Mouse (Mus musculus): Measurements from ENCODE around the gene Prm1.
"Not testable (repeated sequence)": the region's sequence is repeated elsewhere in the genome, so short reads cannot be mapped to it uniquely, and the experiment has no call there.

The Prm1 gene

DNA sequence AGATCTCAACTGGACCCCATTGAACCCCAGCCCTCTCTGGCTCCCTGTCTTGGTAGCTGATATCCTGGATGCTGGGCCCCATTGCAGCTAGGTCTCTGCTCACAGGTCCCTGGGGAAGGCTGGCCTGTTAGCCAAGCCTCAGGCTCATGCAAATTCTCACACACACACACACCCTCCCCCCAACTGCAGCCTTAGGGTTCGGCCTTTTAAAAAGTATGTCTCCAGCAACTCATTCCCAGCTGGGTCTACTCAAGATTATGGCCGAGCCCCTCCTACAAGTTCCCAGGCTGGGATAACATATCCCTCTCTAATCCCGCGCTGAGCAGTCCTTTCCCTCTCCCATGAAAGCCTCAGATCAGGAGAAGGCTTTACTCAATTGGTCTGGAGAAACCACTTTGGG lies 15.7 kb upstream of the Prm1 start:
- no peak for DNase-seq

DNA sequence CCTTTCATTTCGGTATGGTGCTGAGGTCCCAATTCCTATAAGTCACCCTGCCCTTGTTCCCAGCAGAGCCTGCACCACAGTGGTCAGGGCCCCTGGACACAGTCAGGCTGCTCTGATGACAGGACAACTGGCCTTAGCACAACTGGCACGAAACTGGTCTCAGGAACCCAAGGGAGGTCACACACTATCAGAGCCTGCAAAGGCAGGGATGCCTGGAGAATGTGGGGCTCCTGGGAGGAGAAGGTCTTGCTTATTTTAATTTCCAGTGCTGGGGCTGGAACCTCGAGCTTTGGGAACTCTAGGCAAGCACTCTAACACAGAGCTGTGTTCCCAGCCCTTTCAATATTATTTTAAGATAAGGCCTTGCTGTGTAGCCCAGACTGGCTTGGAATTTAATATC lies 14.3 kb upstream of the Prm1 start:
- no peak for DNase-seq

DNA sequence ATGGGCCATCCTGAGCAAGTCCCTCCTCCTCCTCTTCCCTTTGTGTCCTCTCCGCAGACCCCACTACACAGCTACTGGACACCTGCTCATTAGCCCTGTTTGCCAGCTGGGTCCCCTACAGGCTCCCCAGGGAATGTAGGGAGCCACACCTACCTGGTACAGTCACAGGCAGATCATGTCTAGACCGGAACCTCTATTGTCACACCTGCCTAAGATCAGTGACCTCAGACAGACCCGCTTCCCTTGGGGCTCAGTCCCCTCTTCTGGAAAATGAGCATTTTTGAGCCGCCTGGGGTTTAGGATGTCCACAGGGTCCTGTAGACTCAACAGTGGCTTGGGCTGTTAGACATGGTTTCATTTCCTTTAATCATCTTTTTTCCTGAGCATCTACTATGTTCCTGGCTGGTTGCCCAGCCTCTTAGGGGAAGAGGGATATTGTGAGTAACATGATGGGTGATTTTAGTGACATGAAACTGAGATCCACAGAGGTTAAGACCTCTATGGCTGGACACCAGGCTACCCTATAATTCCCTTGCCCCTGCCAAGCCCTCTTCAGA lies 13.0 kb upstream of the Prm1 start:
- no peak for DNase-seq

DNA sequence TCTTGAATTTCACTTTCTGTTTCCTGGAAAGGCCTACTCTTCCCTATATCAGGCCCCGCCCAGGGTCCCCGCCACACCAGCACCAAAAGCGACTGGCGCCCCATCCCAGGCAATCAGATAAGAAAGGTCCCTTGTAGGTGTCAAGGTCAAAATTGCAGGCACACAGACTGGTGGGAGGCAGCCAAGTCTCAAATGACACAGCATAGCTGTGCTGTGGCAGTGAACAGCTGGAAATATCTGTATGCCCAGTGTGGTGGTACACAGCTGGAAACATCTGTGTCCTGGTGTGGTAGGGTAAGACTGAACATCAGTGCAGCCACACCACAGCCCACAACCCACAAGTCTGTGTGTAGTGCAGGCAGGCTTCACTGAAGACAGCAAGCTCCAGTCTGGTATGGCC lies 9.2 kb upstream of the Prm1 start:
- DNase-seq = no peak

DNA sequence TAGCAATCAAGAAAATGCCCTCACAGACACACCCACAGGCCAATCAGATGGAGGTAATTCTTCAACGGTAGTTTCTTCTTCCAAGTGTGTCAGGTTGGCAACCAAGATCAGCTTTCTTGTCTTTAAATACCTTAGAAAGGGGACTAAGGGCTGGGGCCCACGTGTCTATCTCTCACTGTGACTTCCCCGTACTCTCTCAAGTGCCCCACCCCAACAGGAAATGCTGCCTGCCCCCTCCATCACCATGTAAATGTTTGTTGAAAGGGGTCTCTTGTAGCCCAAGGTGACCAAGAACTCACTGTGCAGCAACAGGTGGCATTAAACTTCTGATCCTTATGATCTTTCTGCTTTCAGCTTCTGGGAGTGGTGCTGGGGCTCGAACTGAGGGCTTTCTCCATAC lies 8.1 kb upstream of the Prm1 start:
- no peak for DNase-seq

DNA sequence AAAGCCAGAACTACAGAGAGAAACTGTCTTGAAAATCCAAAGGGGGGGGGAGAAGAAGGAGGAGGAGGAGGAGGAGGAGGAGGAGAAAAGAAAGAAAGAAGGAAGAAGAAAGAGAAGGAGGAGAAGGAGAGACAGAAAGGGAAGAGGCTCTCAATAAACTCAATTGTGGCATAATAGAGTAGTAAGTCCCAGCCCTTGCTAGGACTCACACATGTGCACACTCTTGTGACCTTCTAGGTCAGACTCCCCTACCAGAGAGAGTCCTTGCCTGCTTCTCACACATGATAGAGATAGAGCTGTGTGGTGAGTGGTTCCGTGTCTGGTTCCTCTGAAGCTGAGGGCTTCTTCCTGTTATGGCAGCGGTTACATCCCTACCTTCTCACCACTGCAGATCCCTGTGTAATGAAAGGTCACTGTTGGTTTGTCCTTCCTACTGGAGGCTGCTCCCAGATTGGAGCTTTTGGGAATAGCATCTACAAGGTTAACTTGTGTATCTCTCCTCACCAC lies 7.3 kb upstream of the Prm1 start, which contains the start of gene Gm11172:
Gene Gm11172, plus strand, starts transcription at position 51 of the 507 bp plus-strand sequence.
- no peak for DNase-seq

DNA sequence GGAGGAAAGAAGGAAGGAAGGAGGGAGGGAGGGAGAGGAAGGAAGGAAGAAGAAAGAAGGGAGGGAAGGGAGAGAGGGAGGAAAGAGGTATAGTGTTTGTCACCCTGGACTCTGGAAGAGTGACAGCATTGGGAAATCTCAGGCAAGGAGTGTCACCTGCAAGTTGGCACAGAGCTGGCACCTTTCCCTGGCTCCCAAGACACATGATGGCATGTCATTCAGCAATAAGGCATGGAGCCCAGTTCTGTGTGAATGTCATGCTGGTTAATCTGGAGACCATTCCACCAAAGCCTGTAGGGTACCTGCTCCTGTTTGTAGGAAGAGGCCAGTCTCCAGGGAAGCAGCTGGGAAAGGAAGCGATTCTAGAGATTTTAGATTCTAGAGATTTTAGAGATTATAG lies 4.7 kb upstream of the Prm1 start:
- no peak for DNase-seq

DNA sequence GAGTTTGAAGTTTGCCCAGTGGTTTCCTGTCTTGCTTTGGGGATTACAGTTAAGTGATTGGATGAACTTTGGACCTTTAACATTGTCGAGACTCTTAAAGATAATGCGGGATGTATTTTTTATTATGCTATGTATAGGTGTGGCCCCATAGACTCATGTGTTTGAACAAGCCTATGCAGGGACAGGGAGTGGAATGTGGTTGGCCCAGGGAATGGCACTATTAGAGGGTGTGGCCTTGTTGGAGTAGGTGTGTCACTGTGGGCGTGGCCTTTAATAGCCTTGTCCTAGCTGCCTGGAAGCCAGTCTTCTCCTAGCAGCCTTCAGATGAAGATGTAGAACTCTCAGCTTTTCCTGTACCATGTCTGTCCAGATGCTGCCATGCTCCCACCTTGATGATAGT lies 3.2 kb downstream of the Prm1 start:
- DNase-seq = not testable (repeated sequence)

DNA sequence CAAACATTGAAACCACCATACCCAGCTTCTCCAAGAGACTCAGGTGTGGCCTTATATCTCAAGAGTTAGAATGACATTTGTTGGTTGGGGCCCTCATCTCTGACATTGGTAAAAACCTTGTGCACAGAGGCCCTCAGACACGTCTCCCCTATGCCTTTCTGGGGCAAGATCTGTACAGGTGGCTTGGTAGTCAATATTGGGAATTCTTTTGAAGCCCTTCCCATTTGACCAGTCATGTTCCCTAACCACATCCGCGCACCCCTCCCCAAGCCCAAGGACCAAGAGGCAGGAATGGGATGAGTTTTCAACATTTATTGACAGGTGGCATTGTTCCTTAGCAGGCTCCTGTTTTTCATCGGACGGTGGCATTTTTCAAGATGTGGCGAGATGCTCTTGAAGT lies 9.6 kb downstream of the Prm1 start, which contains the start of gene Prm2:
Gene Prm2, minus strand, starts transcription at position 101 of the 400 bp plus-strand sequence.
- DNase-seq = no peak

DNA sequence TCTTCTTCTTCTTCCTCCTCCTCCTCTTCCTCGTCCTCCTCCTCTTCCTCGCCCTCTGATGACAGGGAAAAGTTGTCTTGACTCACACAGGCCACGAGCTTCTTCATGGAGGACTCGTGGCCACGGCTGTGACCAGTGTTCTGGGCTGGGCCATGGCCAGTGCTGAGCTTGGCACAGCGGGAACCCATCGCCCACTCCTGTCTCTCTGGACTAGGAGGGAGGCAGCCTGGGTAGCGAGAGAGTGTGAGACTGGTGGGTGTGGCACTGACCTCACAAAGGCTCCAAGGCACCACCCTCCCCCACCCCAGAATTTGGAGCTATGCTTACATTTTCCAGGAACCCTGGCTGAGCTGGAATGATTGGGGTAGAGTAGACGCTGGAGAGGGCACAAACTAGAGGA lies 14.9 kb downstream of the Prm1 start, which contains the start of gene Prm3:
Gene Prm3, minus strand, starts transcription at position 213 of the 400 bp plus-strand sequence.
- no peak for DNase-seq

DNA sequence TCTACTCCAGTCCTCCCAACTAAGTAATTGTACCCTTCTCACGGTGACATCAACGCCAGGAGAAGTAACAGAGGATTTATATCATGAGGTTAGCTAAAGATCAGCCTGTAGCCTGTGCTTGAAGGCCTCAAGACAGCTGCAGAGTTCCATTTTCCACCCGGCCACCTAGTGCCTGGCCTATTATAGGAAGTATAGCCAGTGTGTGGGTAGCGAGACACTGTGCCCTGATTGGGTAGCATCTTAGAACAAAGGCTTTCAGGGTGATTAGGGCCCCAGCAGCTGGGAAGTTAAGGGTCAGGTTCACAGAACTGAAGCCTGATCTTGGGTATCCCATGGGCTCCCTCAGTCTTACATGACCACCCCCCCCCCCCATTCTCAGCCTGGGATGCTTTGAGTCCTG lies 16.8 kb downstream of the Prm1 start:
- DNase-seq = no peak

DNA sequence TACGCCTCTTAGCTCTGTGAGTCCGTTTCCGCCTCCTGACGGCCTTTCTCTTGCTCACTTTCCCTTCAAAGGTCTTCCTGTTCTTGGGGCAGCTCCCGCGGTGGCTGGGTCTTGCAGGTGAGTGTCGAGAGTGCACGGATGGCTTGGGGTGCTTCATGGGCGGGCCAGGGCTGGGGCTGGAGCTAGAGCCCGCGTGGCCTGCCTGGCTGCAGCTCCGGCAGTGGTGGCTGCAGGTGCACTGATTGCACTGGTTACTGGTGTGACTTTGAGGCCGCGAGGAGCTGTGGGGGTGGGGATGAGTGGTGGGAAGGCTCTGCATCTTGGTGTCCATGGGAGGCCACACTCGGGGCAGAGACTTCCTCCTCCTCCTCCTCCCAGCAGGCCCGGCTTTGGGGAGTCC lies 17.4 kb downstream of the Prm1 start, which contains the start of gene Tnp2:
Gene Tnp2, minus strand, starts transcription at position 390 of the 400 bp plus-strand sequence.
- no peak for DNase-seq

DNA sequence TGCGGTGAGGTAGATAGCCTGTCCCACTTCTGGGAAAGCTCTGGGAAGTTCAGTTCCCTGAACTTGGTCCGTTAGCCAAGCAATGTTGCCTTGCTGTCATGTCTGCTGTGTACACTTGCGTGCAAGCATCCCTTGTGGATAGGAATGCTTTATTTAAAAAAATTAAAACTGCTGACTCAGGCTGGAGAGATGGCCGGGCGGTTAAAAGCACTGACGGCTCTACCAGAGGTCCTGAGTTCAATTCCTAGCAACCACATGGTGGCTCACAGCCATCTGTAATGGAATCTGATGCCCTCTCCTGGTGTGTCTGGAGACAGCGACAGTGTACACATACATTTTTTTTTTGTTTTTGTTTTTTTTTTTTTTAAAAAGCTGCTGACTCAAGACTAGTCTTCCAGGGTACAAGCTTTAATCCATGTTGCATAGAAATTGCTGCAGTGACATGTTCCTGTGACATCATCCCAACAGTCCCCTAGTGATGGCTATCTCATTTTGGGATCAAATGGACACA lies 18.0 kb downstream of the Prm1 start:
- no peak for DNase-seq

DNA sequence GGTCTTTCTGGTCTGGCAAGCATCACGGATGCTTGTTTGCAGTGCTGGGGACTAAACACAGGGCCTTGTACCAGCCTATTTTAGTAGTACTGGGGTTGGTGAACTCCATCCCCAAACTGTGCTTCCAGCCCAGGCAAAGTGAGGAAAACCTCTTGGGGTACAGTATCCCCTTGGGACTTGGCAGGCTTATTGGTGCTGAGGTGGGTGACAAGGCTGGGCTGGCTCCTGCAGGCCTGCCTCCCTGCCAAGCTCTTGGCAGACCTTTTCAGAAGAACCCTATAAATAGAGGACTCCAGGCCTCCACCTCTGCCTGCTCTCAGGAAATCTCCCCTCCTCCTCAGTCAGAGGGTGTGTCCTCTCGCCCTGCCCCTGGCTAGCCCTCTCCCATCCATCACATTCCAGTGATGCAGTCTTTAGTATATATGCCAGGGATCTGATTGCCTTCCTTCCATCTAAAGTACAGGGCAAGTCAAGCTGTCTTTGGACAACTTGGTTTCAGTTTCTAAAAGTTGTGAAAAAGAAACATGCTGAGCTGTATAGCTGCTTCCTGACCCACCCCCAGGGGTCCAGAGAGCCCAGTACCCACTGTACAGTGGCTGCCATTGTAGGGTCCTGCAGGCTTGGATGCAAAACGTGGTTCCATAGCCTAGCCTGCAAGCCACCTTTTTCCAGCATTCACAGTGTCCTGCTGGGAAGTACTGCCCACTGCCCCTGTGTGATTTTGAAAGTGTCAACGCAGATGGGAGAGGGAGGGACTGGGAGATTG lies 18.7 kb downstream of the Prm1 start:
- peak in 1 of 2 experiments; percentile 7 for DNase-seq

DNA sequence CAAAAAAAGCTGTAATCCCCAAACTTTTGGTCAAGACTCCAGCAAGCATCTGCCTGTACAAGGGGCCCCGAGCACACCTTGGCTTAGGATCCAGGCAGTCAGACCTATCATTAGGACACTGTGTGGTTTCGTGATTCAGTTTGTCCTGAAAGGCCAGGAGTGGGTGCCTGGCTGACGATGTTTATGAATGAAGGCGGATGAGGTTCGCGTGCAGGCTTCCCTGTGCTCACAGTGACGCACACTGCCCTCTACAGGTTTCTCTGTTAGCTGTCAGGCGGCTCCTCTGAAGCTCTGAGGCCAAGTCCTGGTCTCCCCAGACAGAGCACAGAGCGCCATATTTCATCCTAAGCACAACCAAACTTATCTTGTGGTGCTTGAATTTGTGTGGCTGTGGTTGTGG lies 19.4 kb downstream of the Prm1 start:
- peak; percentile 88 to 89 for DNase-seq

DNA sequence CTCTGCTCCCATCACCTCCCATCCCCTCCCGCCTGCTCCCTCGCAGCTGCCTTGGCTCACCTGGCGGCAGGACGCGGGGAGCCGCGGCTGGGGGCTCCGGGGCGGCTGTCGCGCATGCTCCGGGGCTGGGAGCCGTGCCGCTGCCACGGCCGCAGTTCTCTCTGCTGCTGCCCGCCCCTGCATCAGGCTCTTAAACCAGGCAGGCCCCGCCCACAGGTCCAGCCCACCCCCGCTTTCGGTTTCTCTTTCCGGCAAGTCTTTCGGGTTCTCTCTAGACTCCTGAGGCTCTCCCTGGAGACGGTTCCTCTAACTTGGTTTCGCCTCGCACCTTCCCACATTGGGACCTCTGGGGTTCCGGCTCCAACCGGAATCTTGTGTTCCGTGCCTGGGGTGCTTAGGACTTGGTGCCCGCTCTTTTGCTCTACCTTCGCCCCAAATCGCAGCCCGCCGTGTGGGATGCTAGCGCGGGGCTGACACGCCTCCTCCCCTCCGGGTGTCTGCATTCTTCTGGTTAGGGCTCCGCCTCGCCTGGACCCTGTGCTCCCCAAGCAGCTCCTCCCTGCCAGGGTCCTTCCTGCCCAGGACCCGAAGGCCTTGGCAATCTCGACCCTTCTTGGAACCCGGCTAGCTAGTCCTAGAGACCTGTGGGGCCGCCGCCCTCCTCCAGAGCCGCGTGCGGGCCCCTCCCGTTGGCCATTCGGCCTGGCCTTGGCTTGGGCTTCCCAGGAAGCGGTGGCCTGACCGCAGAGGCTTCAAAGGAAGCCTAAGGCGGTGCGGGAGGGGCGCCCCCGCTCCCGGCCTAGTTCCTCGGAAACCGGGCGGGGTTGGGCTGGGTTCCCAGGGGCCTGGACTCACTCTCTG lies 20.0 kb downstream of the Prm1 start, which contains the start of gene Socs1:
Gene Socs1, minus strand, starts transcription at position 166 of the 861 bp plus-strand sequence.
- peak; percentile 90 to 93 for DNase-seq

DNA sequence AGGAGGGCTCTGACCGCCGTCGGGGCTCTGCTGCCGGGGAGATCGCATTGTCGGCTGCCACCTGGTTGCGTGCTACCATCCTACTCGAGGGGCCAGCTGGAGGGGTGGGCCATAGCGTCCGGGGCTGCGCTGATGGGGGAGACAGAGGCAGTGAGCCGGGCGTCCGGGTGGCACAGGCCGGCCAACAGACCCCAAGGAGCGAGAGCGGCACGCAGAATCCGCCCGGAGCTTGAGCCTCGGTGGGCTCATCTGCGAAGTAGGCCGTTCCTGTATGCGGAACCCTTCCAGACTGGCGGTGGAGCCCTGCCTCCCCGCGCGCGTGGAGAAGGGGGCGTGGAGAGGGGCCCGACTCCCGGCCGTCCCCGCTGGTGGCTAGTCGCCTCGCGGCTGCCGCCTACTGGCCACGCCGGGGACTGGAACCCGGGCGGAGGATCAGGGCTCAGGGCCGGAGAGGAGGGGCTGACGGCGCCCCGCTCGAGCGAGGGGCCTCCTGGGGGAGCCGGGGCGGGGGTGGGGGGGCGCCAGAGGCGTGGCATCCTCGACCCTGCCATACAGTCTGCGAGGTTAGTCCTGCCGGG lies 20.8 kb downstream of the Prm1 start:
- DNase-seq = peak; percentile 86 to 94

DNA sequence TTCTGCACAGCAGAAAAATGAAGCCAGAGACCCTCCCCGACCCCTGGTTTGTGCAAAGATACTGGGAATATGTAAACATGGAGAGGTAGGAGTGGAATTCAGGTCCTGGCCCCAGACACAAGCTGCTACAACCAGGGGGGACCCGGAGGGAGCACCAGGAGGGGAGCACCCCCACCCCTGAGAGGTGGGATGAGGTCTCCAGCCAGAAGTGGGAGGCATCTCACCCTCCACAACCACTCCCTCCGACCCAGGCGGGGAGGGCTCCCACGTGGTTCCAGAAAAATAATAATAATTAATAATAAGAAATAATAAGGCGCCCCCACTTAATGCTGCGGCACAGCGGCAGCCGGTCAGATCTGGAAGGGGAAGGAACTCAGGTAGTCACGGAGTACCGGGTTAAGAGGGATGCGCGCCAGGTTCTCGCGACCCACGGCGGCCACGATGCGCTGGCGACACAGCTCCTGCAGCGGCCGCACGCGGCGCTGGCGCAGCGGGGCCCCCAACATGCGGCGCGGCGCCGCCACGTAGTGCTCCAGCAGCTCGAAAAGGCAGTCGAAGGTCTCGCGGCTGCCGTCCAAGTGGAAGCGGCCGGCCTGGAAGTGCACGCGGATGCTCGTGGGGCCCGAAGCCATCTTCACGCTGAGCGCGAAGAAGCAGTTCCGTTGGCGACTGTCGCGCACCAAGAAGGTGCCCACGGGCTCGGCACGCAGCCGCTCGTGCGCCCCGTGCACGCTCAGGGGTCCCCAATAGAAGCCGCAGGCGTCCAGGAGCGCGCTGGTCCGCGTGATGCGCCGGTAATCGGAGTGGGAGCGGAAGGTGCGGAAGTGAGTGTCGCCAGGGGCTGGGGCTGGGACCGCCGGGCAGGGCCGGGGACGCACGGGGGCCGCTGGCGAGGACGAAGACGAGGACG lies 21.5 kb downstream of the Prm1 start:
- DNase-seq = peak; percentile 9 to 61

DNA sequence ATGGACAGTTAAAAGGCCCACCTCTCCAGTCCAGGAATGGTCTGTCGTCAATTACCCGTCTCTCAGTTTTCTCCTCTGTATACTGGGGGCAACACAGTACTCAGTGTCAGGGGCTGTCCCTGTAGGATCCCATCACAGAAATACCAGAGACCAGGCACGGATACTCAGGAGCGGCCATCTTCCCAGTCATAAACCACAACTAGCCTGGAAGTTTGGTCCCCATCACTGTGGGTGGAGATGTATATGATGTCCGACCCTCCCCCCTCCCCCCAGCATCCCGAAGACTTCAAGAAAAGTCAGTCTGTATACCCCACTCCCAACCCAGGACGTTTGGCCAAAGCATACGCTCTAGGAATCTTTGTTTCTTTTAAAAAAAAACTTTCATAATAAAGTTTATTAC lies 22.2 kb downstream of the Prm1 start:
- DNase-seq = no peak

DNA sequence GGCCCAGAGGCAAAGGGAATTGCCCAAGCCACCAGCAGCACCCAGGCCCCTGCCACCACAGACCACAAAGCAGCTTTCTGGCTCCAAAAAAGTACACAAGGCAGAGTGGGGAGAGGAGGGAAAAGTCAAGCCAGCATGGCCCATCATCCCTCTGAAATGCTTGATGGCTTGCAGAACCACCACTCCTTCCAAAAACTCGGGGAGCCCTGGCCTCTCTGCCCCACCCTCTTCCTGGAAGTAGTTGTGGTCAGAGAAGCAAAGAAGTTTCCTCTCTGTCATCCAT lies 22.5 kb downstream of the Prm1 start:
- no peak for DNase-seq

DNA sequence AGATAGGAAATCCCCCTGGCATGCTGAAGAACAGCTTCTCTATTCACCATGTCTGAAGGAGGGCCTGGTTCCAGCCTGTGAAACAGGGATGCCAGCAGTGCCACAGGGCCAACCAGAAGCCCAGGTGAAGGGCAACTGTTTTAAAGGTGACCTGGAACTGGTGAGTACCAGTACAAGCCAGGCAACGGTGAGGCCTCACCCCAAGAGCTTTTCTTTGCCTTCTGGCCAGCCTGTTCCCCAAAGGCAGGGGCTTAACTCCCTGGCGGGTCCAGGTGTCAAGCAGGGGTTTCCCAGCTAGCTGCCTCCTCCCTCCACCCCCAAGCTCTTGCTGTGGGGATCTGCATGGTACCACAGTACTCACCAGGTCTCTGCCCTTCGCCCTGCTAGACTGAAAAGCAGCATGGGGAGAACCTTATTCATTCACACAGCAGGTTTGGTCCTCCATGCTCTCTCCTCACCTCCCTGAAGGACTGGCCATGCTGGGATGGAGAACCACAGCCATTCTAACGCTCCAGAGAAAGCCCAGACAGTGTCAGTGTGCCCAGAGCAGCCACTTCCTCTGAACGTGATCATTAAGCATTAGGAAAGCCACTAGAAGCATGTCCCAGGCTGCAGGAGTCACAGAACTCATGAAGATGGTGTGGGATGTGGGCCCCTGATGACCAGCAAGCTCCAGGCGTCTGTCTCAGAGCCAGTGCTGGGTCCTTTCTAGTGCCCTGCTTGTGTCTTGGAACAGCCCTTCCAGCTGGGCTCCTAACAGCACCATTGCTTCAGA lies 23.1 kb downstream of the Prm1 start:
- peak; percentile 15 to 22 for DNase-seq

All from kidney, postnatal 36 days (tissue).